Mouse (Mus musculus) retina, postnatal 7 days (tissue): ENCODE measurements around the gene Scml4.

Source experiments
- DNase-seq: peaks from one replicate; pipeline ENCODE4 v3.0.0-alpha.2; 2012; ENCODE audit warnings: low read depth, low spot score

The Scml4 gene

GRCm38 (mm10) chr10:42861446-42861845 is 1.3 kb downstream of the Scml4 start:
- DNase-seq = no peak

DNA sequence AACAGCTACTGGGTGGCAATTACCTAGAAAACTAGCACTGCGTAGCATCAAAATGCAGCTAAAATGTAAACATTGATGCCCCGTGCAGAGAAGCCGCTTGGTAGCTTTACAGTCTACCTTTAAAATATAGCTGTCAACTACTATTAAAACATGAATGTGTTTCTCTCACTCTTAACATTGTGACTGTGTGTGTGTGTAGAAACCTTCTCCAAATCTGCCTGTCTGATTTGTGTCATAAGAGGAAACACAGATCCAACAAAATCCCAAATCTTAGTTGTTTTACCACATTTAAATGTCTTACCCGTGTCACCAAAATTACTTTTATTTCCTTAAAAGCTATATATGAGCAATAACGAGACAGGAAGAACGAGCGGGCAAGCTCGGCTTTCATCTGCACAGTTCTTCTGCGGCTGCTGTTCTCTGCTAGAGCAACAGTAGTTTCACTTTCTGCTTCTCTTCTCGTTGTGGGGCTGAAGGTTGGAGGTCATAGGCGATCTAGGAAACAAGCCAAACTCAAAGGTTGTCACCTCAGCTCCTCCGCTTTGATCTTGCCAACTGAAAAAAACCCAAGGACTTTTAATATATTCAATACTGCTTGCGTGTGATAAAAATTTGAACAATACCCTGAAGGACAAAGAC is 2.1 kb downstream of the Scml4 start:
- DNase-seq = no peak

GRCm38 (mm10) chr10:42862806-42863205 is 2.6 kb downstream of the Scml4 start:
- no peak for DNase-seq

GRCm38 (mm10) chr10:42863621-42864391 is 3.6 kb downstream of the Scml4 start:
- DNase-seq = no peak

GRCm38 (mm10) chr10:42864696-42865095 is 4.5 kb downstream of the Scml4 start:
- DNase-seq = no peak

DNA sequence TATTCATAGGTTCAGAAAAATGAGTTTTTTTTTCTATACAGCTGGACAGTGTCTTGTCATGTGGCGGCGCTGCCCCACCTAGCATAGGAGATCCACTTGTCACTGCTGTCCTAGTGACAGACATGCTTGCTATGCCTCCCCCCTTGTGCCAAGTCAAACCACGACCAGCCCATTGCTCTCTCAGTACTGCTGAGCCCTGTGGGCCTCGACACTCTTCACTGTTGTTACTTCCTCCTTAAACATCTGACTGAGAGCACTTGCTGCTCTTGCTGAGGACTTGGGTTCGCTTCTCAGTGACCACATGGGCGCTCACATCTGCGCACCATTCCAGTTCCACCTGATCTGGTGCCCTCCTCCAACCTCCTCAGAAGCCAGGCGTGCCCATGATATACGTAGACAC is 8.2 kb downstream of the Scml4 start:
- DNase-seq = no peak

DNA sequence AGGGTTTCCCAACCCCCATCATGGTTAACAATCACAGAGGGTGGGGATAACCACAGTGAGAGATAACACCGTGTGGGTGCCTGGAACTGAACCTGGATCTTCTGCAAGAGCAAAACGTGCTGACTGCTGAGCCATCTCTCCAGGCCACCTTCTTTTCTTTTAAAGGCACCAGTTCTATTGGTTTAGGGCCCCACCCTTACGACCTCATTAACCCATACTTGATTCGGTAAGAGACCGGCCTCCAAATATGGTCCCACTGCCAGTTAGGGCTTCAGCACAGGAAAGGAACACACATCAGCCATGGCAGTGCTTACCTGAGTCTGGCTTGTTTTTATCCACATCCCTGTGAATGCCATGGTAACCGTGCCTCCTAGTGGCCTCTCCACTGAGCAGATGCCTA is 9.3 kb downstream of the Scml4 start:
- DNase-seq = no peak

- DNase-seq = no peak
Measured at GRCm38 (mm10) chr10:42872269-42873010, 12.3 kb downstream of the Scml4 start.

DNA sequence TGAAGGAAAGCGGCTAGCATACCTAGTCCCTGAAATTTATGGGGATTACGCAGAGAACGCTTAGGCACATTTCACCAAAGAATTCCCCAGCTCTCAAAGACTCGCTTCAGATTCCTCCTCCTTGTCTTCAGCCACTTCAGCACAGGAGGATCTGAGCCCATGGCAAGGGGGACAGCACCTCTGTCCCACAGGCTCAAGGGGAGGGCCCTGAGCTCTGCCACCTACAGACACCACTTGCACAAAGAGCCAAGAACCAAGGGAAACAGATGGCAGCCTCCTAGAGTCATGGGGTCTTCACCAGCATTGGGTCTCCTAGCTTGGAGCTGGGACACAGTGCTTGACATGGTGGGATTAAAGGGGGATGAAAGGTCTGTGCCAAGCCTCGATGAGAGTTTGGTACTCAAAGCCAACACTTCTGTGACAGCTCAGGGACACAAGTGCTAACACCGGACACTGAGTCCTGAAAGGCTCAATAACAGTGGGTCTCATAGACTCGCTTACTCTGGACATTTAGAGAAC is 13.0 kb downstream of the Scml4 start:
- DNase-seq = no peak

DNA sequence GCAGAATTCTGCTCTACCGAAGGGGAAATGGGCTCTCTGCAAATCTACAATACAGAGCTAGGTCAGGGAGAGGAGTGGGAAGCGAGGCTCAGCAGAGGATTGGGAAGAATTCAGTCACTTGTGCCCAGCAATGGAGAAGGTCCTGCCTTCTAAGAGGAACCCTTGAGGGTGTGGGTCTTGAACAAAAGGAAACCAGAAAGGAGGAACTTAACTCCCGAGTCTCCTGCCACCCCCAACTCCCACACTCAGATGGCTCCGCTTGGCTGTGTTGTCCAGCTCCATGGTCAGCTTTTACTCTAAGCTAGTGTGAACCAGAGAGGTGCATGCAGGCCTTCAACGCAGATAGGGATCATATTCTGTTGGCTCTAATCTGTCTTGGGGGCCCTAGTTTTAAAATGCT is 16.0 kb downstream of the Scml4 start:
- no peak for DNase-seq

GRCm38 (mm10) chr10:42879269-42879681 is 19.1 kb downstream of the Scml4 start:
- DNase-seq = no peak

- DNase-seq = no peak
Measured at GRCm38 (mm10) chr10:42879682-42880081, 19.5 kb downstream of the Scml4 start.

GRCm38 (mm10) chr10:42887040-42887439 is 26.9 kb downstream of the Scml4 start:
- DNase-seq = no peak

DNA sequence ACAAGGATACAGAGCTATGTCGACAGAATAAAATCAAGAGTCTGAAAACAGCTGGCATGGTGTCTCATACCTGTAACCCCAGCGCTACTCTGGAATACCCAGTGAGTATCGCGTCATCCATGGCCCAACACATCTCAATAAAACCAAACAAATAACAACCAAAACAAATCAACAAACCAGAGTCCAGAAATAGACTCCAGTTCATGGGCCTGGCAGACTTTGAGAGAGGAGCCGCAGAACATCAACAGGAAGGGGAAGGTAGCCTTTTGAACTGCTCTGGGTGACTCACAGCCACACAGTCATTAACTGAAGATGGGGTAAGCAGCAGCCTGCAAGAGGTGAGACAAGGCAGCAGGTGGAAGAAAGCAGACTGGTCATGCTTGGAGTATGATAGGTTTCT is 28.1 kb downstream of the Scml4 start:
- DNase-seq = no peak

GRCm38 (mm10) chr10:42890365-42890764 is 30.2 kb downstream of the Scml4 start:
- no peak for DNase-seq

DNA sequence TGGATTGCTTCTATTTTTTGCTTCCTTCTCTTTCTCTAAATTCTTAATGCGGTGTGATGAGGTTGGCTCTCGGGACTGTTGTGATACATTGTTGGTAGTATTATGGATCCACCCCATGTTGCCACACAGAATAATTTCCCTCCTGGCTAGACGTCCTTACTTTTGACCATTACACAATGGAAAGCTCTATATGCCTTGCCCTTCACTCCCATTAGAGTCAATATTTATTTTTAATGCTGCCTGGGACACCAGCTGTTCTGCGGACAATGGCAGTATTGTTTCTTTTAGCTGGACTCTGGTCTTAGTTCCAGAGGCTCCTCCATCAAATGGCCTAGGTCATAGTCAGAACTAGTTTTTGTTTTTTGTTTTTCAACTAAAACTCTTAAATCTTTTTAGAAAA is 32.1 kb downstream of the Scml4 start:
- no peak for DNase-seq

- no peak for DNase-seq
Measured at GRCm38 (mm10) chr10:42892987-42893386, 32.8 kb downstream of the Scml4 start.

- no peak for DNase-seq
Measured at GRCm38 (mm10) chr10:42893857-42894256, 33.7 kb downstream of the Scml4 start.

DNA sequence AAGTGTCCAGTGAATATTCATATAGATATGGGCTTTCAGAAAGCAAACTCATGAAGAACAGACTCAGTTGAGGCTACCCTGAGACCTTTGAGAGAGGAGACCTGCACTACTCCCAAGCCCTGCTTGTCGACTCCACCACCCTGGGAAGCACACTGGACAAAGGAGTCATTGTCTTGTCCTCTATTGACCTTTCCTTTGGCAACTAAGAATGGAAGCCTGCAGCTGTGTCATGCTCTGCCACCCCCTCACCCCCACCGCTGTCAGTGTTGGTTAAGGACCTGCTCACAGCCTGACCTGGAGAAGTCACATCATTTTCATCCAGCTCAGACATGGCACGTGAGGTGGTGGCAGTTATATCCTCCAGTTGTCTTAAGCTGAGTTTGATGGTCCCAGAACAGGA is 34.1 kb downstream of the Scml4 start:
- DNase-seq = no peak

- DNase-seq = no peak
Measured at GRCm38 (mm10) chr10:42894696-42895095, 34.5 kb downstream of the Scml4 start.

DNA sequence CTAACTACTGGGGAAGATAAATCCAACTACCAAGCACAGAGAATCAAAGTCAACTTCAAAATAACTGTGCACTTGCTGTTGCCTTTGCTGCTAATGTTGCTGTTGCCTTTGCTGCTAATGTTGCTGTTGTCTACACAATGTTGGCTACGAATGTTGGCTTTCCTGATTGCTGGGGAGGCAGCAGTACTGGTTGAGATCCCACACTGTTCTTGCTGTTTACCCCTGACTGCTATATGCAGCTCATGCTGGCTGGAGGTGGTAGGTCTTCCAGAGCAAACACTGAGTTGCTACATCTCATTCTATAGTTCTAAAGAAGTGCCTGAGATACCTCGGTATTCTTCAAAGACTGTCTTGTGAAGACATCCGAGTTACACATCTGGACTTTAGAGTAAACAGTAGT is 36.5 kb downstream of the Scml4 start:
- DNase-seq = no peak

DNA sequence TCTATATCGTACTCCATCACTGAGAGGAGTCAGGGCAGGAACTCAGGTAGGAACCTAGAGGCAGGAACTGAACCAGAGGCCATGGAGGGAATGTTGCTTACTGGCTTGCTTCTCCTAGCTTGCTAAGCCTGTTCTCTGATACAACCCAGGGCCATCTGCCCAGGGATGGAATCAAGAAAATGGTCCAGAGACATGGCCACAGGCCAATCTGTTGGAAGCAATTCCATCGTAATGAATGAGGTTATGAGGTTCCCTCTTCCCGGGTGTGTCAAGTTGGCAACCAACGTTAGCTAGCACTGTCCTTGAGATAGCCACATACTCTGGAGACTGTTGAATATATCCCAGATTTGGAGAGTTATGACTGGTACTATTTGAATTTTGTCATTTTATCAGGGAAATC is 37.0 kb downstream of the Scml4 start:
- DNase-seq = no peak
